Mouse (Mus musculus) left cerebral cortex, adult 9 months (tissue): ENCODE results near the gene As3mt.
"Not testable (repeated sequence)": the region's sequence is repeated elsewhere in the genome, so short reads cannot be mapped to it uniquely, and the experiment has no call there.

ENCODE experiments used
- DNase-seq, 2 experiments: peaks; one replicate each; pipeline ENCODE4 v3.0.0; 2022; ENCODE audit warnings: low spot score in 2 of 2

Gene As3mt

GRCm38 (mm10) chr19:46752235-46752634 lies 45.0 kb downstream of the As3mt start:
- DNase-seq, result no peak

- DNase-seq, result no peak
These were observed 47.8 kb downstream of the As3mt start for GRCm38 (mm10) chr19:46755066-46755465.

- DNase-seq, result no peak
These were observed 49.0 kb downstream of the As3mt start for GRCm38 (mm10) chr19:46756221-46756620.

- DNase-seq, result no peak
These were observed 51.8 kb downstream of the As3mt start for GRCm38 (mm10) chr19:46759096-46759495.

GRCm38 (mm10) chr19:46759909-46760308 lies 52.7 kb downstream of the As3mt start:
- DNase-seq, result not testable (repeated sequence)

GRCm38 (mm10) chr19:46760375-46761160 lies 53.3 kb downstream of the As3mt start:
- DNase-seq, result peak; percentile 62 to 93

GRCm38 (mm10) chr19:46761247-46761946 lies 54.1 kb downstream of the As3mt start, which contains the start of gene Cnnm2:
Gene Cnnm2, plus strand, starts transcription at chr19:46761596.
- DNase-seq, result peak; percentile 100

- DNase-seq, result no peak
These were observed 54.7 kb downstream of the As3mt start for GRCm38 (mm10) chr19:46761971-46762290.

- DNase-seq, result peak in 1 of 2 experiments; percentile 49
These were observed 55.2 kb downstream of the As3mt start for GRCm38 (mm10) chr19:46762291-46762991.

GRCm38 (mm10) chr19:46762992-46763342 lies 55.7 kb downstream of the As3mt start:
- no peak for DNase-seq

GRCm38 (mm10) chr19:46763356-46763755 lies 56.1 kb downstream of the As3mt start:
- no peak for DNase-seq

- no peak for DNase-seq
These were observed 56.9 kb downstream of the As3mt start for GRCm38 (mm10) chr19:46763932-46764762.

GRCm38 (mm10) chr19:46764763-46765117 lies 57.5 kb downstream of the As3mt start:
- no peak for DNase-seq

GRCm38 (mm10) chr19:46766125-46766524 lies 58.9 kb downstream of the As3mt start:
- DNase-seq, result no peak

- no peak for DNase-seq
These were observed 62.5 kb downstream of the As3mt start for GRCm38 (mm10) chr19:46769759-46770158.

- no peak for DNase-seq
These were observed 64.5 kb downstream of the As3mt start for GRCm38 (mm10) chr19:46771801-46772200.

GRCm38 (mm10) chr19:46776391-46776790 lies 69.1 kb downstream of the As3mt start:
- no peak for DNase-seq

- no peak for DNase-seq
These were observed 69.6 kb downstream of the As3mt start for GRCm38 (mm10) chr19:46776850-46777249.

GRCm38 (mm10) chr19:46777928-46778680 lies 70.8 kb downstream of the As3mt start:
- no peak for DNase-seq

GRCm38 (mm10) chr19:46779130-46779529 lies 71.9 kb downstream of the As3mt start:
- not testable (repeated sequence) for DNase-seq

GRCm38 (mm10) chr19:46784038-46784437 lies 76.8 kb downstream of the As3mt start:
- DNase-seq, result no peak
